Mouse (Mus musculus): ENCODE results near the gene Tcf12.

Tcf12 gene

DNA sequence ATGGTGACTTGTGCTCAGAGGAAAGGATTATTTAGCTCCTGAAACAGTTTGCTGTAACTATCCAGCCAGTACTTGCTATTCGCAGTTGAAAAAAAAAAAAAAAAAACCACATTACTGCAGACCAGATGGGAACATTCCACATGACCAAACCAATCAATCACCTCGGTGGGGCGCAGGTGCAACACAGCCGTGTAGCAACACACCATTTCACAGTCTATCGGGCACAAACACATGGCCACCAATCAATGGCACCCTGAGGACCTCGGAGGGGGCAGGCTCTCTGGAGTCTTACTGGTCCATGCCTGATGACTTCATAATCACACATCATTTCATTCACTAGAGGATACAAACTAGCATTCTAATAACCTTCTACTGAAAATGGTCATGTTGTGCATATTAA lies 135.6 kb downstream of the Tcf12 start:
- DNase-seq, result peak; percentile 89

DNA sequence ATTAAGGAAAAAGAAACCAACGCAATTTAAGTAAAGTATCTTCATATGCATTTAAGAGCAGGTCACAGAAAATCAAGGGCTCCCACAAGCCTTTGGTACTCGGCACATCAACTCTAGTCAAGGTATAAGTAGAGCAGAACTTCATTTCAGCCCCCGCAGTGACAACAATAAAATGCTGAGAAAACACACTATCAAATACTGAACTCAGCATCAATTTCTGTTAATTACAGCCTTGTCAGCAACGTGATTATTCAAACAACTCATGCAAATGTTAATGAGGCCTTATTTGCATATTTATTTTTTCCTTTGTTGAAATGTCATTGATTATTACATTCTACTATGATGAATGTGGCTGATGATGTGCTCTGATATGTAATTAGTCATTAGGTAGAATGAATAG lies 136.5 kb downstream of the Tcf12 start:
- no peak for DNase-seq

DNA sequence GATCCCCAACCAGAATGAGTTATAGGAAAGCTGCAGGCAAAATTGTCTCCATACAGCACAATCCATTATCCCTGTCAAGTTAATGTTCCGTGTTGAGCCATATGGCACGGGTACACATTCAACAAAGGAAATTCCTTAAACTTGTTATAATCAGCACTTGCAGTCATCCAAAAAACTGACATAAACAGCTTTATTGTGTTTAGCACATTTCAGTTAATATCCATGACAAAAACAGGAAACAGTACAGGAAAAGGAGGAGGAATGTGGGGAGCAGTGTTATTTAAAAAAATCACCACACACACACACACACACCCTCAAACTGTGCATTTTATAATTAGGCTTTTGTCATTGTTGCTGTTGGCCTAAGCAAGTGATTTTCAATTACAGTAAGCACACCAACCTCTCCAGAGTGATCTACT lies 137.1 kb downstream of the Tcf12 start:
- DNase-seq, result peak; percentile 69

DNA sequence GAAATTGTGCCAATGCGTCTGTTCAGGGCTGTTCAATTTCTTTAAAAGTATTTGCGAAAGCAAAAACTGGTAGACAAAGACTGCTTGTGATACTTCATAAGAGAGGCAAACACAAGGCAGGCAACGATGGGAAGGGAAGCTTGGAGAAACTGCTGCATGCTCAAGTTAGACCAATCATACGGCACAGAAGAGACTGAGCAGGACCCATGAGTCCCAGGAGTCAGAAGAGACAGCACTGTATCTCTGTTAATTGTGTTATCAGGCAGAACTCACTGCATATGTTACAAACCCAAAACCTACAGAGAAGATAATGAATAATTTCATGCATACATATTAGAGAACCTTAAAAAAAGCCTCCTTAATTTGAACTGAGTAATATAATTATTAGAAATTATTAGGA lies 147.6 kb downstream of the Tcf12 start:
- peak; percentile 68 for DNase-seq

DNA sequence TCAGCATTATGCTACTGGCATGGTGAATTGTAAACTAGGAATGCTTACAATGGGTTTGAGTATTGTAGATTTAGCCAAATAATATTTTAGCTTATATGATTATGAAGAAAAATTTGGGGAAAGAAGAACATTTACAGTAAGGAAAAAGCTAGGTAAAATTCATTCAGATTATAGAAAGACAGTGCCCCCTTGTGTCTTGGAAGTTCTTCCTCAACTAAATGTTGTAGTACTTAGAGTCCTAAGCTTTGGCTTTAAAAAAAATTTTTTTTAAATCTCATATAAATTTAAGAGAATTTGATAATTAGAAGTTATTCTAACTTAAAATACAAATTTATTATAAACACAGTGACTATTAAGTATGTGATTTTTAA lies 151.7 kb downstream of the Tcf12 start:
- DNase-seq, result no peak

DNA sequence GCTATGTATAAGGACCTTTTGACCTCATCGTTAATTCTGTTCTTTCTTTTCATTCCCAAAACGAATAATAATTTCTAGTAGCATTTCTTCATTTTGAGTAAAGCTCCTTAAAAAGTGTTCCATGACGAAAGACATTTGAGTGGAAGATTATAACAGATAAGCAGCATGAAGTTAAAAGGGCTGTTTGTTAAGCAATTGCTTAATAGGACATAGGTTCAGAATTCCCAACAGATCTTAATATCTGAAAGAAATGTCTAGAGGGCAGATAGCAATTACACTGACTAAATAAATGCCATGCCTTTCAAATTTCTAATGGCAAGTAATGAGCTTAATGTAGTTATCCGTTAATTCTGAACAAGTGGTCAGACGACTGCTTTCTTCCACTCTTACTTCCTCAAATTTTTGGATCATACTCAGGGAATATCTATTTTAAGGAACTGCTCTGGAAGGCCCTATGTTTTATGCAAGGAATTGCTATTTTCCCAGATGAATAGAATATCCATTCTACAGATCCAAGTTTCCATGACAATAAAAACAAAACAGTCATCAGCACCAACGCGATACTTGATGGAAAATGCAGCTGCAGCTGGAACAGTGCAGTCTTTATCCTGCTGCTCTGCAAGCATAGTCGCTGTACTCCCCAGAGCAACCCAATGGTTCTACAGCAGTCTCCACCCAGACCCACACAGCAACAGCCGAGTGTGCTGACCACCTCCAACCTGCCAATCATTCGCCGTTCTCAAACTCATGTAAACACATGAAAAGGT lies 152.2 kb downstream of the Tcf12 start:
- peak; percentile 98 for DNase-seq

DNA sequence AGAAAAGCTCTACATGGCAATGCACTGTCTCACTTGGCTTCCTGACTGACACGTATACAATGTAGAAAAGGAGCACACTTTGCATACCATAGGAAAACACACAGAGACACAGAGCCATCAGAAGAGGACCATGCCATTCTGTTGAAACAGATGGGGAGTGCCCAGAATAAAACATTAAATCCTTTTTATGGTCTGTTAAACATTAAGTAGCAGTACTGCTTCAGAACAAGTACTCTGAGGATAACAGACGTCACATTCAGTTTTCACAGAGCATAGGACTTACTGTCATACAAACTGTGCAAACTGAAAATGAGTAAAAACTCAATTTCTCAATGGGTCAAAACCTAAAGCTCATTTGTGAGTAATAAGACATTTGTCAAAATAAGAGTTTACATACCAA lies 158.5 kb downstream of the Tcf12 start:
- DNase-seq, result no peak

DNA sequence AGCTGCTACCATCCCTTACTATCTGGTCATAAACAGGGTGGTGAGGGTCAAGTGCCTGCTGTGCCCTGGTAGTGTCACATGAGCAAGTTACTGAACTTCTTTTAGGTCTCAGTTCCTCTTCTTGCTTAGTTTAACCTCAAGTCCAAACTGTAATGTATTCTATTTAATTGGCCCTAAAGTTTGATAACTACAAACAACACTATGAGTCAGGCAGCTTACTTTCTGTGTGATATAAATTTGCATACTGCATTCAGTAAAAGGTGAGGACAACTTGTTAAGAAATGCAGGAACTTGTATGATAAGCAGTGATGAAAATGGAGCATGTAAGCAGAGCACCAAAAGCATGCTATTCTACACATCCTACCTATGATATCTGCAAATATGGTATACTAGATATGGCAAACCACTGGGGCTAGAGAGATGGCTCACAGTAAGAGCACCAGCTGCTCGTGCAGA lies 159.0 kb downstream of the Tcf12 start:
- DNase-seq, result peak; percentile 81

DNA sequence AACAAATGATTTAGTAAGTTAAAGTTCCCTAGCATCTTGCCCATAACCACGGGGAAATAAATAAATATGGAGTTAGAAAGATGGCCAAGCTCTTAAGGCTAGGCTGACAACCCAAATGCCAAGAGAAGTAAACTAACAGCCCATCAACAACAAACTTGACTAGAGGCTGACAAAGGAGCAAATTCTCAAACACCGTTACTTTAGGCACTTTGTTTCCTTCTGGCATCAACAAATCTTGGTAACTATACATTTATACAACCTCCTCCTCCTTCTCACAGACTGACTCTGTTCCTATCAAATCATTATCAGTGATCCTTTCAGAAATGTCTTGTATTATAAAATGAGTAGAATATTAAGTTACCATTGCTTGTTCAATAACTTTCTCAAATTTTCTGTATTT lies 159.7 kb downstream of the Tcf12 start:
- no peak for DNase-seq

DNA sequence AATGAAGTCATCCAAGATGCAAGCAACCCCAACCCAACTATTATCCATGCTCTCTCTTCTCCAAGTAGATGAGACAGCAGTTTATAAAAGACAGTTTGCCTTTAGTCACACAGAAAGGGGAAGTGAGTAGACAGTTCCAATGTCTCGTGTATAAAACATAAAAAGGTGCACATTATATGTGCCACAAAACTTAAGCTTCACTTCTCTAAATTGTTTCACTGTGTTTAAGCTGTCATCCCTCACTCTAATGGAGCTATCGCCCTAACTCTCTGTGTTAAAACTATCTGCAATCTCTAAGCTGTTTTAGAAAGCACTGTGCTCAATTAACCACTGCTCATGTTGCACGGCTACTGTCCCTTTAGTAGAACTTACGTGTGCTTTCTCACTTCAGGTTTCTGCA lies 160.3 kb downstream of the Tcf12 start:
- DNase-seq, result no peak

DNA sequence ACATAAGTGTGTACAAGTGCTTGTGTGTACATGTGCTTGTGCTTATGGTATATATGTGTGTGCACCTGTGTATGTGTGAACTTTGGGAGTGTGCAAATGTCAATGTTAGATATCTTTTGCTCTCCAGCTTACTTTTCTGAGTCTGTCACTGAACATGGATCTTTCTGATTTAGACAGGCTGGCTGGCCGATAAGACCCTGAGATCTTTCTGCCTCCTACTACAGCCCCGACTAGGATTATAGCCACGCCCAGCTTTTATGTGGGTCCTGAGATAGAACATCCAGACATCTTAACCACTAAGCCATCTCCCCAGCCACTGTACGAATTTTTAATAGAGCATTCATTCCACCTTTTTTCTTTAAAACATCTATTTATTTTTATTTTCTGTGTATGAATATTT lies 166.9 kb downstream of the Tcf12 start:
- DNase-seq, result no peak

DNA sequence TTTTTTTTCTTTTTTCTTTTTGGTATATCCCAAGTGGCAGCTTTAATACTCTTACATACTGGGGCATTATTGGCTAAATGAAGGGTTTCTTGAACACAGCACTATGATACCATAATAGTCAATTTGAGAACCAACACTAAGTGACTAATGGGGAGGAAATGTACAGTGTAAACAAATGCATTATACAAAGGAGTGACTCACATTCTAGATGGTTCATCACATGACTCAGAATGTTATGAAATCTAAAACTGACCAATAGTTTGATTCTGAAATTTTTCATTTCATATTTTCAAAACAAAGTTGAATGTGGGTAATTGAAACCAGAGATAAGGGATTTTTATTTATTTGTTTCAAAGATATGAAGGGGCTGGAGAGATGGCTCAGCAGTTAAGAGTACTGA lies 169.2 kb downstream of the Tcf12 start:
- no peak for DNase-seq

DNA sequence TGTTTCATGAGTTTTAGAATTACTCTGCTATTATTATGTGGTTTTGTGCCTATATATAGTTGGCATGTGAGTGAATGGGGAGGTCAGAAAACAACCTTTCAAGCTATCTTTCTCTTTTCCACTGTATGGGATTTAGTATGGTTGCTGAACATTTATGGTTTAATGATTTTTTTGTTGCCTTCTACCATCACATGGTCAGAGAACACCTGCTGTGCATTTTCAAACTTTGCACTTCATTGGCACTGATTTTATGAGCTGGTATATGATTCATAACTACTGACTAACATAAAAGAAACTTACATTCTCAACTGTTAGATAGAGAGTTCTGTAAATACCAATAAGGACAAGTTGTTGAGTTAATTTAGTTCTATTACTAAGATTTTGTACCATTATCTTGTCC lies 171.7 kb downstream of the Tcf12 start:
- DNase-seq, result no peak

DNA sequence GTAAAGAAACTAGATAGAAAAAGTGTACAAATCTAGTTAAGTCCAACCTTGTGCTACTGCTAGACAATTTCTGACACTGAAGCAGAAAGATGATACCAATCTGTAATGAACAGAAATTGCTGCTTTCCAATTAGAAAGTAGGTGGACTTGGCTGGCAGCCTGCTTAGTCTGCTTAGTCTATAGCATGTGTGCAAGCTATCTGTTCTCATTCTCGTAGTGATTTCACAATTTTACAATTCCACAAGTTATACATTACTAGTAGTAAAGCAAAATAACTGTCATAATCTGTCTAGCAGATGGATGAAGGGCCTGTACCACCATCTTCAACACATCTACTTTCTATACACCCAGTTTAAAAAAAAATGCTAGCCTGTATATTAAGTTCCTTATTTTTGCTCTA lies 175.5 kb downstream of the Tcf12 start:
- DNase-seq, result no peak

DNA sequence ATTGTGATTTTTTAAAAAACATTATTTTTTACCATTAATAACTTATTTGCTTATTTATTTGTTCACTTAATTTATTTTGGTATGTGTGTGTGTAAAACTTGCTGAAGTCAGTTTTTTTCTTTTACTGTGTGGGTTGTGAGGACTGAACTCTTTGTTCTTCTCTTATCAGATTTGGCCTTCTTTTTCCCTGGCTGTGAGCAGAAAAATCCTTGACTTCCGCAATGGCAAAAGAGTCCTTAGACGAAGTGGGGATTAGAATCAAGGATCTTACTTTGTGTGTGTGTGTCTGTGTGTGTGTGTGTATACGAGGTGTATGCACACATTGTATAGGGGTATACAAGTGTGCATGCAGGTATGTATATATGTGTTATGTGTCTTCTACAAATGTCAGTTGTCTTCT lies 176.8 kb downstream of the Tcf12 start:
- DNase-seq, result peak; percentile 80

DNA sequence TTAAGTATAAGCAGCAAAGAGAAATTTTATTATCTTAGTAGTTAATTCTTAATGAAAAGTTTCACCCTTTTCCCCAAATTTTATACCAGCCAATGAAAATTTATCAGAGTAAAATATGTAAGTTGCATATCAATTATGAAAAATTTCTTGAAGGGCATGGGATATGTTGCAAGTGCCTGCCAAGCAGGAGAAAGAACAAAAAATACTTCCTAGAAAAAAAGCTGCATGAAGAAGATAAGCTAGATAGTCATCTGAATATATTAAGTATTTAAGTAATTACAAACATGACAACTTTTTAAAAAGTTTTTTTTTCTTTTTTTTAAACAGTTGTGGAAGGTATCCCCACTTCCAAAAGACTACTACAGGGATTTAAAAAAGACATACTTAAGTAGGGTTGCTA lies 179.7 kb downstream of the Tcf12 start:
- no peak for DNase-seq

DNA sequence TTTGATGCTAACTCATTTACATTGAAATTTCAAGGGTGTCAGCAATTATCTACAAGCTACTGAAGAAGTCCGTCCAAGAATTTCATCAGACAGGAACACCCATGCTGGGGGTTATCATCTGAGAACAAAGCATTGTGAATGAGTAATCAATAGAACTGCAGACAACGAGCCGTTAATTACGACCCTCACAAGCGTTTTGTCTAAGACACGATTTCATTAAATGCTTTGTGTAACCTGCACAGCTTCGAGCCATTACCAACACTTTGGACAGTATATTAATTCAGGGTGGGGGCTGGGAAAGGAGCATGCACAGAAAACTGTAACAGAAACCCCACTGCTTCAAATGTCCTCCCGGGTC lies 180.3 kb downstream of the Tcf12 start:
- no peak for DNase-seq

DNA sequence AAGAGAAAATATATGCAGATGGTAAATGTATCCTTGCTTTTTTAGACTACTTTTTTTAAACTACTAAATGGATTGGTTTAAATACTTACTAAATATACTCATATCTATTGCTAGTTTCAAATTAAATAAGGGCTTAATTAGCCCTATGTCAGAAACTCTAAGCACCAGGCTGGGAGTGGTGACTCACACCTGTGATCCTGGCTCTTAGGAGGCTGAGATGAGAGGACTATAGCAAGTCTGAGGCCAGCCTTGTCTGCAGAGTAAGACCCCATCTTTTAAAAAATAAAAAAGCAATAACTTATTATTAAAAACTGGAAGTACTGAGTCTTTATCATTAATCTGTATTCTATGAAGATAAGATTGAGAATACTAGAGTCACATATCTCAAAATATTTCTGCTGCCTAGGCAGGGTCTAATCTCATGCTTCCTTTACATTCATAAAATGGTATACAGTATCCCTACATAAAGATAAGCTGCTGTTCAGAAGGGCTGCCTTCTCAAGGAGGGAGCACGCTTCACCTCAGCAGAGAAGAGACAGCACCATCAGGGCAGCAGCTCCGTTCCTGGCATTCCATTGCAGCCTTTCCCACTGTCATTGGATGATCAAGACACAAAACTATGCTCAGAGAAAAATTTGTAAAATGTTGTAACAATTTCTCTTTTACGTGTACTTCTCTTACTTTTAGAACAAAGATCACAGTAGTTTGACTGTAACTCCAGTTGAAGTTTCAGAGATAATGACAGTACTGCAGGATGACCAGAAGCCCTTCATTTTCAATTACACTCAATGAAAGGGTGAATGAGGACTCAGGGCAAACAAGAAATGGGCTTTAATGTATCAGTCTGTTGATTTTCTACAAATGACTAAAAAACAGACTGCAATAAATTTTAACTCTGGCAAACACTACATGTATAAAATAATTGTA lies 181.0 kb downstream of the Tcf12 start:
- DNase-seq, result no peak

DNA sequence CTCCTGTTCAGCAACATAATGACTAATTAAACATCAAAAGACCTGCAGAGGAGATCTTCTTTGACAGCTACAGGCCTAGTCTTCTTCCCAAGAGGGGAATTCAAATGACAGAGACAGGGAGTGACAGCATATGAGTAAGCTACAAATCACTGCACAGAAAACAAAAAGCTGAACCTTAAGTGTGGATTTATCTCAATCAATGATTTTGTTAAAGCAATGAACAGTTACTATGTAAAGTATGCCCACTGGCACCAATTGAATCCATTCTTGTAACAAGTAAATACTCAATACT lies 195.1 kb downstream of the Tcf12 start:
- DNase-seq, result no peak

DNA sequence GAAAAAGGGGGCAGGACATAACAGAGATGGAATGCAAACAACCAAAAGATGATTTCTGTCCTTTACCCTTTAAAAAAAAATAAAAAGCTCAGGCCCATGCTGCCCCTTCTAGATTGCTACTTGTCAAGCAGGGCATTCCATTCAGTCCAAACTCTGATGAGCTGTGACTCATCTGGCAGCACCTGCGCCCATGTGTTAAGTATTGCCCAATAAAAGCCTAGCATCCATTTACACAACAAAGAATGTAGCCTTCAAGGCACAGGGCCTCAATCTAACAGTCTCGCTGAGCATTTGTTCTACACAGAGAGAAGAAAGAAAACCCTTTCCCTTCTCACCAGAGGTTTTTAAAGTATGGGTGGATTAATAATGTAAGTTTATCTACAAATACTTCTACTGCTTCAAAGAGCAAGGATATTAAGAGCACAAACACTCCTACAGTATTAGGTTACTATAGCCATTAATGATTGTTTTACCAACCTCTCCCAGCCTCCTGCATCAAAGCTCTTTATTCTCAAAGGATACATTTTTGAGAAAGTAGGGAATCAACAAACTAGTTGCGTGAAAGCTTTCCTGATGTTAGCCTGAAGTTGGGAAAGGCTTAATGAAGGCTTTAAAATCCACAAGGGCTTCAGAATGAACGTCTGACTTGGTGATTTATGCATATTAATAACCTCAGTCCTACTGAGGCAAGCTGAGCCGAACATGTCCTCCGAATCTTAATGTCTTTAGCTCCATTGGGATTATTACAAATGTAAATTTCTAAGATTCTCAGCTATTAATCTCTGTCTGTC lies 195.6 kb downstream of the Tcf12 start:
- DNase-seq, result no peak

DNA sequence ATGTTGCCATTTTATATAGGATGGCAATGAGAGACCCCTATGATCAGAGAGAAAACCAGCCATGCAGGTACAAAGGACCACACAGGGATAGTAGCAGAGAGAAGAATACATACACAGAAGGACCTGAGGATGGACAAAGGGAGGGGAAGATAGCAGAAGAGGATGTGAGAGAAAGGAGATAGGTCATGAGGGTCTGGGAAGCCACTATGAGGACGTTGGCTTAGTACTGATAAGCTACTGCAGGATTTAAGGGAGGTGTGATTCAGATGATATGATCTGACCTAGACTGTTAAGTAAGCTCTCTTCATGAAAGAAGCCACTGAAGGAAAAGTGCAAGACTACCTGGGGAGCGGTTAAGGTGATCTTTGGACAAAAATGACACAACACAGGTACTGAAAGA lies 205.1 kb downstream of the Tcf12 start:
- no peak for DNase-seq

DNA sequence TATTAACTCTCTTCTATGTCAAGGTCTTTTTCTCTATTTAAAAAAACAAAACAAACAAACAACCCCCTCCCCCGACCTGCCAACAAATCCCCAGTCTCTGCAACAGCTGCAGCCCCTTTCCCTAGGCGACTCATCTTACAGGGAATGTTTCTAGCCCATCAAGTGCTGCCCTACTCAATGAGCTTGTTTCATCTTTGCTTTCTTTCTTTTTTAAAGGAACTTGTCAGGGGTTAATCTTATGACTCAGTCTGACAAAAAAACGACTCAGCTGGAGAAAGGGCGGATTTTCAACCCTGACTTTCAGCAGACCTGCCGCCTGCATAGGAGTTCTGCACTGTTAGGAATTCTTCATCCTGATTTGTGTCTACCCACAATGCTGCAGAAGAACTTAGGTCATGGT lies 212.8 kb downstream of the Tcf12 start:
- no peak for DNase-seq

DNA sequence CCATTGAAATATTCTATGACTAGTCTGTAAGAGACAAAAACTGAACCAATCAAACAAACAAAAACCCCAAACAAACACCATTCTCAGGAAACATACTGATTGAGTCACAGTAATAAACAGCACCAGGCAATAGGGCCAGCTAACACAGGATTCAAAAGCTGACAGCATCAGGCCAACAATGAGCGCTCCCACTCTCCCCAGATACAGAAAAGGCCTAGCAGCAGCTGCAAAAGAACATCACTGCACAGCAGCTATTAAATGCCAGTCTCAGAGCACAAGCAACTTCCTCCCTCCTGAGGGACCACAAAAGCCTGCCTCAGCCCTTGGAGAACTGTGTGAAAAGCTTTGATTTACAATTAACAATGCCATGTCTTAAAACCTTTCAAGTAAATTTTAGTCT lies 214.3 kb downstream of the Tcf12 start:
- DNase-seq, result peak; percentile 92

Measured in heart, adult 11 months (tissue).